Mouse (Mus musculus) lung, postnatal 10 days (tissue): ENCODE measurements at regions not wholly inside any gene's neighbourhood (a gene's known extent, or its start where the extent isn't known, plus 50 kb on each side); places are given as distances from the start of the nearest gene placed in this dataset.

Experiments used
- DNase-seq: peaks from one replicate; pipeline ENCODE4 v3.0.0; 2021

- peak; percentile 26 for DNase-seq
Observed at GRCm38 (mm10) chr15:10840621-10841034, 111.5 kb upstream of the C1qtnf3 start.

GRCm38 (mm10) chr15:10843060-10843695, 109.0 kb upstream of the C1qtnf3 start:
- no peak for DNase-seq

GRCm38 (mm10) chr15:10846722-10847121, 105.4 kb upstream of the C1qtnf3 start:
- no peak for DNase-seq

GRCm38 (mm10) chr15:10864004-10864775, 87.9 kb upstream of the C1qtnf3 start:
- no peak for DNase-seq

GRCm38 (mm10) chr15:10865109-10865508, 87.0 kb upstream of the C1qtnf3 start:
- peak; percentile 30 for DNase-seq

GRCm38 (mm10) chr15:10866794-10867193, 85.3 kb upstream of the C1qtnf3 start:
- peak; percentile 67 for DNase-seq

- peak; percentile 27 for DNase-seq
Observed at GRCm38 (mm10) chr15:10868115-10868514, 84.0 kb upstream of the C1qtnf3 start.

GRCm38 (mm10) chr15:10868716-10869585, 83.2 kb upstream of the C1qtnf3 start:
- peak; percentile 26 for DNase-seq

- DNase-seq, result peak; percentile 81
Observed at GRCm38 (mm10) chr15:10869879-10870278, 82.3 kb upstream of the C1qtnf3 start.

- DNase-seq, result peak; percentile 19
Observed at GRCm38 (mm10) chr15:10872322-10872967, 79.7 kb upstream of the C1qtnf3 start.

- no peak for DNase-seq
Observed at GRCm38 (mm10) chr15:10876328-10876727, 75.8 kb upstream of the C1qtnf3 start.

GRCm38 (mm10) chr15:10881726-10882125, 70.4 kb upstream of the C1qtnf3 start:
- DNase-seq, result no peak

- no peak for DNase-seq
Observed at GRCm38 (mm10) chr15:10887990-10888389, 64.1 kb upstream of the C1qtnf3 start.

GRCm38 (mm10) chr15:10890220-10890921, 61.8 kb upstream of the C1qtnf3 start:
- DNase-seq, result peak; percentile 72

- DNase-seq, result no peak
Observed at GRCm38 (mm10) chr15:10898309-10898708, 53.8 kb upstream of the C1qtnf3 start.

GRCm38 (mm10) chr15:10898715-10899486, 53.2 kb upstream of the C1qtnf3 start:
- no peak for DNase-seq

GRCm38 (mm10) chr15:10899904-10900303, 52.2 kb upstream of the C1qtnf3 start:
- no peak for DNase-seq

GRCm38 (mm10) chr15:10901075-10901474, 51.1 kb upstream of the C1qtnf3 start:
- DNase-seq, result peak; percentile 72

- DNase-seq, result no peak
Observed at GRCm38 (mm10) chr15:10901745-10902262, 50.3 kb upstream of the C1qtnf3 start.
